Mouse (Mus musculus) left cerebral cortex, adult 2 months (tissue): ENCODE data around the gene Pfpl. TPM values are rescaled to one million over a fixed set of nuclear protein-coding genes. Genes with fewer than 3 reads are reported as not detected.

Source experiments
- DNase-seq, 2 experiments: peaks; one replicate each; pipeline ENCODE4 v3.0.0; 2021 to 2022; ENCODE audit warnings: low spot score in 2 of 2, mixed read lengths in 1 of 2; ENCODE audit errors: extremely low spot score in 1 of 2
- H3K27ac ChIP-seq: fragments of 200-600 bp; 2 replicates; pipeline ENCODE4 v1.8.1; 2022
- H3K4me3 ChIP-seq: fragments of 200-600 bp; 2 replicates; pipeline ENCODE4 v1.8.1; 2022
- CTCF ChIP-seq: fragments of 200-600 bp; IDR thresholded peaks from 2 replicates; pipeline ENCODE4 v1.8.1; 2022; ENCODE audit warnings: antibody characterized with exemption, mild to moderate bottlenecking, moderate library complexity
- intact Hi-C: fragments of 180-260 bp; cut with DNase I; formaldehyde crosslinking; loops from one replicate; pipeline ENCODE4 v1.15.1; 2025
- long read RNA-seq, 2 experiments: library from polyadenylated mRNA; stranded (forward); transcript quantifications; one replicate each; pipeline ENCODE4 v2.0.0; 2021; ENCODE audit warnings: borderline mapping rate in 2 of 2
- total RNA-seq, 2 experiments: library from RNA; stranded (reverse); gene quantifications; 2 replicates each; pipeline ENCODE4 v1.2.3; 2021

The Pfpl gene
- total RNA-seq = not detected
- long read RNA-seq, experiment 1 = 0 reads
- long read RNA-seq, experiment 2 = 0 reads

DNA sequence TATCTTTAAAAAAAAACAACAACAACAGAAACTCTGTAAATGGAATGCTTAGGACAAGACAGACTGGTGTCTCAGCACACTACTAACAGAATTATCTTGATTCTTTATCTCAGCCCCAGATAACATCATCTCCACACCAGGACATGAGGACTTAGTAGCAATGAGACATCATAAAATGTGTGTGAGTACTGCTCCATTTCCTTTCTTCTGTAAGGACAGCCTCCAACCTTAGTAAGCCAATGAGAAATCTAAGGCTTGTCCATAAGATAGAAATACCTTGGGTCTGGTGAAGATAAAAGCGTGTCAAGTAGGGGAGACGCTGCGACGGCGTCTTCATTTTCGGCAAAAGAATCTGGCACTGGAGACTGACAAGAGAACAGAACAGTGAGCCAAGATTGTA, at the start of gene Pfpl:
TSS of gene Pfpl (plus strand) at position 301 of the 400 bp plus-strand sequence.
- intact Hi-C loops = no loop called here
- no peak for DNase-seq
- no peak for TF ChIP-seq CTCF
- no peak within 1 kb of the TSS for H3K27ac ChIP-seq
- no peak within 1 kb of the TSS for H3K4me3 ChIP-seq

DNA sequence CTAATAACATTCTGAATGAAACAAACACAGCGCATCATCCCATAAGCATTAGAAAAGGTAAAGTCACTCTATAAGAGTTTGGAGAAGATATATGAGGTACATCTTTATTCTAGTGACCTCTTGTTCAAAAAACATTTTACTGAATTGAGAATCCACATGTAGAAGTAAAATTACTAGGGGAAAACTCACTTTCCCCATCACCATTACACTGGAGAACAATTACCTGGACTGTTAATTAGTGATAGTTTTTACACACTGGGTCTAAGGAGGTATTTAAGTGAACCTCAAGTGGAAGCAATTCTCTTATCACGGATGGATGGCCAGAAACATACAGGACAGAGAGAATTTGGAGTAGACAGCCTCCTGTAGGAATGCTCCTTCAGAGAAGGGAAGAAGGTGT, 40.7 kb upstream of the Pfpl start, which contains the start of gene Olfr1440:
TSS of gene Olfr1440 (plus strand) at position 301 of the 400 bp plus-strand sequence.
- no peak within 1 kb of the TSS for H3K4me3 ChIP-seq
- no peak for TF ChIP-seq CTCF
- no peak for DNase-seq
- intact Hi-C loops = no loop called here
- no peak within 1 kb of the TSS for H3K27ac ChIP-seq

DNA sequence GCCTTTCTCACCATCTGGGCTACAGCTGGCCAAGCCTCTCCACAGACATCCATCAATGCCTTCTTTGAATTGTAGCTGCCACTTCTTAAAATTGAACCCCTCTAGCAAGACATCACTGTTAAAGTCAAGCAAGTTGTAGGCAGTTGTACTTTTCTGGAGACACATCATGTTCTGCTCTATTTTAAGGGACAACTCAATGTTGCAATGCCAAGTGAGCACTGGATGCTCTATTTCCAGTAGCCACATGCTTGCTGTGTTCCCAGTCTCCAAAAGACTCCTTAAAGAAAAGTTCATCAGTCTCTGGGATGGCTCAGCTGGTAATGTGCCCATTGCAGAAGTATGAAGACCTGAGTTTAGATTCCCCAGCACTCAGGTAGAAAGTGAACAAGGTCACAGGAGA, 14.0 kb upstream of the Pfpl start:
- no peak for DNase-seq
- no peak overlapping the region for H3K4me3 ChIP-seq
- intact Hi-C loops = no loop called here
- H3K27ac ChIP-seq = no peak overlapping the region
- no peak for TF ChIP-seq CTCF

DNA sequence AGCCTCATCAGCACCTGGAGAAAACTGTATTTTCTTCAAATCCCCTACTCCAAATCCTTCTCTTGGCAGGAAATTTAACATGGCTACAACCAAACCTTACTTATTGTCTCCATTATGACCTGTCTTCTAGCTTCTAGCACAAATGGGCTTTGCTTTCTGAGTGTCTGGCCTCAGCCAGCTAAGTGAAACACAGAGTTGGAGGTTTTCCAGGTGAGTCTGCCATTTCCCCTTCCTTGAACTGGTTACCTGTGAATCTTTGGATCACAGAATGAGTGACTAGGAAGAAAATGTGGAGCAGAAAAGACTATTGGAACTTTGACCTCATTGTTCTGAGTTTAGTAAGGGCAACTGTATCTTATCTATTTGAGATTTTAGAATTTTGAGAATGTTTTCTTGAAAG, 10.3 kb upstream of the Pfpl start, which contains the start of gene Olfr1441:
TSS of gene Olfr1441 (plus strand) at position 73 of the 400 bp plus-strand sequence.
- Histone ChIP-seq H3K27ac (no peak within 1 kb of the TSS), H3K4me3 (no peak within 1 kb of the TSS)
- intact Hi-C loops = no loop called here
- DNase-seq = no peak
- no peak for TF ChIP-seq CTCF

DNA sequence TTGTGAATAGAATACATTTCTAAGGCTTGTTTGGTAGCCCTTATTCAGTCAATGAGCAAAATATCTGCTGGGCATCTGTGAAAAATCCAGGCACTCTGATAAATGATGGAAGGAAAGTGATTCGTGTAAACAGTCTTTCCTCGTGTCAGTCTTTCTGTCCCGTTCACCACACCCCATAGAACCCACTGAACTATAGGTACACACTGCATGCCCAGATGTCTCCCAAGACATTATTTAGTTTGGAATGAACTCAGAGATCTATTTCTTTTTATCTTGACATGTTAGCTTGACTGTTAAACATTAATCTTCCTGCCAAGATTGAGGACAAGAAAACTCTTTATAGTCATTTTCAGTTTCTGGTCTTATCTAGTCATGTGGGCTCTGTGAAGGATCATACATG, 9.4 kb upstream of the Pfpl start:
- intact Hi-C loops = no loop called here
- no peak overlapping the region for H3K4me3 ChIP-seq
- DNase-seq = no peak
- TF ChIP-seq CTCF = no peak
- no peak overlapping the region for H3K27ac ChIP-seq

DNA sequence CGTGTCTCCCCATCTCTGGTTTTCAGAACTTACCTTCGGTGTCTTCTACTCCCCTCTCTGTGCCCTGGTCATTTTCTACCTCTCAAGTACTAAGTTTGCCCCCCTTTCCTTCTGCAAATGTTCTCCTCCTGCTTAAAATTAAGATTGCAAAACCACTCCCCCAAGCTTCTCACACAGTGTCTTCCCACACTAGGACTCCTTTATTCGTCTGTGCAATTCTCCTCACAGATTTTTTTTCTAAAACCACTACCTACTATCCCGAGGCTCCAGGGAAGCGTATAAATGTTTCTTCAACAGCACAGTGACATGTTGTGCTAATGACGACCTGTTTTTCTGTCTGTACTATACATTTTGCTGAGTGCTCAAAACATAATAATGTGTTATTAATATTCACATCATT, 7.2 kb upstream of the Pfpl start:
- Histone ChIP-seq H3K4me3 (no peak overlapping the region), H3K27ac (no peak overlapping the region)
- DNase-seq = no peak
- TF ChIP-seq CTCF = no peak
- intact Hi-C loops = loop anchor here (5.0 kb wide), 2 partner anchors 288 to 408 kb away; no protein-coding TSS in a partner anchor

DNA sequence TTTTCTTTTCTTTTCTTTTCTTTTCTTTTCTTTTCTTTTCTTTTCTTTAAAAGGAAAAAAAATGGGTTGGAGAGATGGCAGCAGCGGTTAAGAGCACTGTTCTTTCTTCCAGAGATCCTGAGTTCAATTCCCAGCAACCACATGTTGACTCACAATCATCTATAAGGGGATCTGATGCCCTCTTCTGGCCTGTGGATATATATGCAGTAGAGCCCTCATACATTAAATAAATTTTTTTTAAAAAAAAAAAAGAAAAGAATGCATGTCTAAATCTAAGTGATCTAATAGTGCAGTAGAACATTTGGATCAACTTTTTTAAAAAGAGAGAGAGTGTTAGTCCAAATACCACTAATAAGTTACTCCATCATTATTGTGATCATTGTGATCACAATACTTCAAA, 6.0 kb upstream of the Pfpl start:
- Histone ChIP-seq H3K4me3 (no peak overlapping the region), H3K27ac (no peak overlapping the region)
- intact Hi-C loops = loop anchor here (5.0 kb wide), 2 partner anchors 289 to 409 kb away; no protein-coding TSS in a partner anchor
- DNase-seq = no peak
- peak; percentile 20 for TF ChIP-seq CTCF

DNA sequence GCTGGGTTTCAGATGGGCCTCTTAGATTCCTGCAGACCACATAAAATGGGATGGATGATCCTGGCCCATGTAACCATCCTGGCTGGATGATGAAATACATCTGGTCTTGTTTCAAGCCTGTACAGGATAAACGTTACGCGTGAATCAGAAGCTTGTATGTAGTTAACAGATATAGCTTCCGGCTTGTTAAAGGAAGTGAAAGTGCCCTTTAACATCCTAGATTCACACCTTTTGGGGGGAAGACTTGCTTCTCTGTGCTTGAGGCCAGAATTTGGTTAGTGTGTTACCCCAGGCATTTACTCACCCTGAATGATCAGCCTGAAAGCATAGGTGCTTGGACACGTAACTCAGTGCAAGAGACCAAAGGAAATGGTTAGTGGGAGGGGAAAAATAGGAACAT, 604 bp upstream of the Pfpl start:
- no peak overlapping the region for H3K4me3 ChIP-seq
- TF ChIP-seq CTCF = no peak
- no peak for DNase-seq
- H3K27ac ChIP-seq = no peak overlapping the region
- intact Hi-C loops = no loop called here

DNA sequence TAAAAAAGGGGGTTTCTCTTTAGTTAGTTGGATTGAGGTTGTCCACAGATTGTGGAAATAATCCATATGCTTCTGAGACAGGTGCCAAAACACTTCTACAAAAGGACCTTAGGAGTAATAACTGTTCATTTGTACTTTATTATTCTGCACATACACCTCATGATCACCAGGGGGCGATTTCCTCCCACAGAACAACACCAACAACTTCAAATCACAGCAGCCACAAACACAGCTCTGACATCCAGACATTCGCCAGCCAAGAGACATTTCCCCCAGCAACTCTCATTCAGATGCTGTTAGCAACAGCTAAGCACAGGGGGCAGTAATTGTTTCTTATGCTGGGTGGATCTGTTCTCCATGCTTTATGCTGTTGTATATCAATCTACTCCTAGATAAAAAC, 5.3 kb downstream of the Pfpl start:
- Histone ChIP-seq H3K4me3 (no peak overlapping the region), H3K27ac (no peak overlapping the region)
- intact Hi-C loops = loop anchor here (5.0 kb wide), 2 partner anchors 69 to 159 kb away; partner anchors contain the start of gene Dtx4
- no peak for DNase-seq
- TF ChIP-seq CTCF = peak; percentile 66

DNA sequence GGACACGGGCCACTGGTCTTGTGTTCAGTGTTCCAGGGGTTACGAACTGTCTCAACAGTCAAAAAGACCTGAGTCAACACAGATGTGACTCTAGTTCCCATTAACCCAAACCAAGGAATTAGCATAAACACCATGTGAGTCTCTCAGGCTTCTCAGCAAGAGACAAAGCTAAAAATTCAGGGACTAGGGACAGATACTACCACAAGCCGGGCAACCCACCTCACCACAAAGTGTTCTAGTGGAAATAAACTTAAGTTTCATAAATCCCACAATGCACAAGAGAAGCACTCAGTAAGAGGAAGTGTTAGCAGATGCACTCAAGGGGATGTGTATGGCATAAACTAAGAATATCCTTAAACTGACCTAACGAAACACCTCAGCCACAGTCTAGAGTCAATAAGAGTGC, 7.3 kb downstream of the Pfpl start:
- H3K27ac ChIP-seq = no peak overlapping the region
- H3K4me3 ChIP-seq = no peak overlapping the region
- no peak for DNase-seq
- TF ChIP-seq CTCF = no peak
- intact Hi-C loops = no loop called here

DNA sequence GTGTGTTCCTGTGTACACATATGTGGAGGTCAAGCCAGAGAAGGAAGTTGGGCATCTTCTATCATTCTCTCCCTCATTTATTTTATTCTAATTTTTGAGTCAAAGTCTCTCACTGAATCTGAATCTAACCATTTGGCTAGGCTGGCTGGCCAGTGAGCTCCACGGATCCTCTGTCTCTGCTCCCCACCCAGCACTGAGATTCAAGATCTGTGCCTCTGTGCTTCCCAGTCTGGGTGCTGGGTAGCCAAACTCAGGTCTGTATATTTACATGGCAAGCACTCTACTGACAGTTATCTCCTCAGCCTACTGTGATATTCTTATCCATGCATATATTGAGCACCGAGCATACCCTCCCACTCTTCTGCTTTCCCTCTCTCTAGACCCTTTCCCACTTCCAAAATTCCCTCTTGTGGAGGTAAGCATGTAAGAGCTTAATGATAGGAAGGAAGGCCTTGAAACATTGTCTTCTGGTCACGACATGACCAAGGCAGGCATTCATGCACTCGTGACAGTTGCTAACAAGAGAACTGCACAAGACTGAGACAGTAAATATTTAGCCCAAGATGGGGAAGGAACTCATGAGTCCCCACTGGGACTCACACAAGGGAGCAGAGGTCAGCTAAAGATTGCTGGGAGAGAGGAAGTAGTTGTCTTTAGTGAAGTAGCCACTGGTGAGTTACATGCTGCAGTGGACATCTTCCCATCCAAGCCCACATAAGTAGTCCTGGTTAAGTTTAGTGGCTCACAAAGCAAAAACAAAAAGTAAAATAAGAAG, 8.2 kb downstream of the Pfpl start:
- intact Hi-C loops = no loop called here
- 0 out of 2 replicates have a peak overlapping the region, but pooled peaks have one; percentile 26 for H3K27ac ChIP-seq
- no peak for TF ChIP-seq CTCF
- H3K4me3 ChIP-seq = no peak overlapping the region
- no peak for DNase-seq

DNA sequence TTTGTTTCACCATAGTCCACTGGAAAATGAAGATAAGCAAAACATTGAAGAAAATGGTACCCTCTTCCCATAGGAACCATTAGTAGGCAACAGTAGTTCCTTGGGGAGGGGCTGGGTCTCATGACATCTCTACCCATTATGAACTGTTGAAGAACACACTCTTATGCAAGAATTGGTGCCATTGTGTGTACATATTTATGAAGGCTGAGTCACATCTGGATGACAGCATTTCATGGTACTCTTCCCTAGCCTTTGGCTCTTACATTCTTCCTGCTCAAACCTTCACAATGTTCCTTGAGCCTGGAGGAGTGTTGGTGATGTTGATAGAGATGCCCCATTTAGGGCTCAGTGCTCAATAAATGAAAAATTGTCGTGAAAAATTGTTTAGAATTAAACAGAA, 11.9 kb downstream of the Pfpl start:
- no peak overlapping the region for H3K27ac ChIP-seq
- DNase-seq = no peak
- intact Hi-C loops = no loop called here
- no peak for TF ChIP-seq CTCF
- no peak overlapping the region for H3K4me3 ChIP-seq
